Mouse (Mus musculus): ENCODE measurements around the gene Capn1.

DNA sequence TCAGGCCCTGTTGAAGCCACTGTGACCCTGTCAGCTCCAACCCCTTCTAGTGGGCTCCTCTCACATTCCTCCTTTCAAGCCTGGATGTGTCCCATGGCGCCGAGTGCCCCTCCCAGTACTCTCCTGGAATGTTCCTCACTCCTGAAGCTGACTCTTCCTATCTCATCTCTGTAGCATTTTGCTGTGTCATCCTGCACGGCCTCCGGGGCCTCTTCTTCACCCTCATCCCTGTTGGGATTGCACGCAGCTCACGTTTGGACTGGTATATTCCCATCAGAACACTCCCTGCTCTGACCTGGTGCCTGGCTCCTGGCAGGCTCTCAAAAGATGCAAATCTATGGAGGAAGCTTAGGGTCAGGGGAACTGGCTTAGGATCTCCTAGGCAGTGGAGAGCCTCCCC, 48.9 kb downstream of the Capn1 start:
- TF ChIP-seq POLR2A (IDR thresholded peaks at IDR 0.05; ENCODE audit: insufficient read length, low read depth) (no peak), MYOD1 (IDR thresholded peaks at IDR 0.05; ENCODE audit: control insufficient read depth in 1 of 3, insufficient read length in 2 of 3, low read depth in 2 of 3) (no peak), USF1 (IDR thresholded peaks at IDR 0.05; ENCODE audit: low read depth) (no peak), MYOG (IDR thresholded peaks at IDR 0.05; ENCODE audit: control insufficient read depth in 1 of 3, insufficient read depth in 1 of 3, insufficient read length in 2 of 3, low read depth in 2 of 3) (no peak)

Measured in myocyte (in vitro differentiated cells).